Mouse (Mus musculus): ENCODE data around the gene 4933415F23Rik.

- TF ChIP-seq CTCF (IDR thresholded peaks at IDR 0.05) (no peak), POLR2A (IDR thresholded peaks at IDR 0.05; ENCODE audit: insufficient read depth, low read depth, low read length) (no peak), EP300 (IDR thresholded peaks at IDR 0.05; ENCODE audit: insufficient read depth, low read depth, low read length) (no peak)
These were observed 42.0 kb downstream of the 4933415F23Rik start for GRCm38 (mm10) chr1:23060056-23060455.

Data from heart, adult 2 months (tissue).